Comparison of ENCODE assay signal across 8 mouse cellular contexts in the genomic region with DNA sequence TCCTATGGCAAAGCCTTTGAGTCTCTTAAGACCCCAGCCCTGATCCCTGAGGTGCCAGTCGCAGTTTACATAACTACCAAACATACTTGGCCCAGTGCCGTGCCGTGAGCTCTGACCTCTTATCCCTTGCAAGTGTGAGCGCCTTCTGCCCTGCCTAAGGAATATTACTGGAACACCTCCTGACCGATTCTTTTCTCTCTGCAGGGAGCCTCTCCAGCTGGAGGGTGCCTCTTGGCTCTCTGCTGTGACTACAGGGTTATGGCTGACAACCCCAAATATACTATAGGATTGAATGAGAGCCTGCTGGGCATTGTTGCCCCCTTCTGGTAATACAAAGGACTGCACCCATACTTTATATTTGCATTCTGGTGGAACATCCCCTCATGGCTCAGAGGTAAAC. TPM values are rescaled to one million over a fixed set of nuclear protein-coding genes. Genes with fewer than 3 reads are reported as not detected.
DNase-seq lines count a peak whose midpoint lies in the region; ATAC-seq and TF ChIP-seq lines count a peak whose summit lies in the region.

No protein-coding gene starts in this region.

- ATAC-seq in heart, postnatal 0 days (ENCODE audit: insufficient read depth, low read depth): peak; percentile 33; the same call in 1 of the 2 replicates
- ATAC-seq in intestine, postnatal 0 days: no peak
- ATAC-seq in stomach, embryonic 14.5 days (ENCODE audit: insufficient number of reproducible peaks, insufficient read depth, low FRiP score, low read depth): 0 out of 2 replicates have a peak, but pooled peaks have one; percentile 28

- H3K4me2 ChIP-seq in heart, postnatal 0 days (ENCODE audit: low read depth, low read length): no peak overlapping the region
- no peak overlapping the region for H3K4me2 ChIP-seq in intestine, postnatal 0 days (replicated peaks; ENCODE audit: low read depth)
- no peak overlapping the region for H3K4me2 ChIP-seq in stomach, embryonic 14.5 days (replicated peaks; ENCODE audit: low read depth, low read length)

- no peak for TF ChIP-seq EP300 in heart, postnatal 0 days (IDR thresholded peaks at IDR 0.05; ENCODE audit: low read depth)

- no peak overlapping the region for H3K4me3 ChIP-seq in heart, postnatal 0 days (ENCODE audit: low read depth, low read length)
- H3K4me3 ChIP-seq in embryonic facial prominence, embryonic 10.5 days: no peak overlapping the region
- no peak overlapping the region for H3K4me3 ChIP-seq in intestine, postnatal 0 days (ENCODE audit: low read depth, low read length)
- no peak overlapping the region for H3K4me3 ChIP-seq in stomach, embryonic 14.5 days (ENCODE audit: low read depth, low read length)

- no peak overlapping the region for H3K9ac ChIP-seq in heart, postnatal 0 days (replicated peaks; ENCODE audit: low read depth, low read length)
- no peak overlapping the region for H3K9ac ChIP-seq in intestine, postnatal 0 days (ENCODE audit: low read depth, low read length)
- H3K9ac ChIP-seq in stomach, embryonic 14.5 days (replicated peaks; ENCODE audit: low read depth, low read length): no peak overlapping the region

- H3K4me1 ChIP-seq in heart, postnatal 0 days (ENCODE audit: control insufficient read depth, insufficient read depth): no peaks in the 10 kb centered on the region
- H3K4me1 ChIP-seq in embryonic facial prominence, embryonic 10.5 days: no peaks in the 10 kb centered on the region
- H3K4me1 ChIP-seq in intestine, postnatal 0 days (replicated peaks; ENCODE audit: control insufficient read depth, insufficient read depth, low read length): no peaks in the 10 kb centered on the region
- H3K4me1 ChIP-seq in stomach, embryonic 14.5 days (ENCODE audit: control insufficient read depth, insufficient read depth, low read length): no peaks in the 10 kb centered on the region

- no peaks in the 10 kb centered on the region for H3K9me3 ChIP-seq in heart, postnatal 0 days (replicated peaks; ENCODE audit: control insufficient read depth, low read length)
- H3K9me3 ChIP-seq in embryonic facial prominence, embryonic 10.5 days: no peaks in the 10 kb centered on the region
- no peaks in the 10 kb centered on the region for H3K9me3 ChIP-seq in intestine, postnatal 0 days (ENCODE audit: control insufficient read depth)
- H3K9me3 ChIP-seq in stomach, embryonic 14.5 days (ENCODE audit: control insufficient read depth, low read depth, low read length): no peaks in the 10 kb centered on the region

- DNase-seq in heart, postnatal 0 days (ENCODE audit: low spot score): no peak
- no peak for DNase-seq in heart, postnatal 36 days
- DNase-seq in NIH3T3 (ENCODE audit: low read depth): peak; percentile 81
- DNase-seq in embryonic facial prominence, embryonic 10.5 days (ENCODE audit: low spot score): peak; percentile 24
- DNase-seq in lung, postnatal 36 days: peak; percentile 70
- no peak for DNase-seq in urinary bladder, postnatal 14 days (ENCODE audit: low spot score)

- 79% methylated on average over 5 of the region's 5 CpGs for WGBS in heart, postnatal 0 days
- 76% methylated on average over 5 of the region's 5 CpGs for WGBS in embryonic facial prominence, embryonic 10.5 days
- 73% methylated on average over 5 of the region's 5 CpGs for WGBS in intestine, postnatal 0 days
- 73% methylated on average over 5 of the region's 5 CpGs for WGBS in stomach, embryonic 14.5 days

- peaks cover 84% of the 10 kb centered on the region for H3K36me3 ChIP-seq in heart, postnatal 0 days (replicated peaks; ENCODE audit: control insufficient read depth, insufficient read depth, low read length)
- peaks cover 96% of the 10 kb centered on the region for H3K36me3 ChIP-seq in embryonic facial prominence, embryonic 10.5 days (replicated peaks)
- H3K36me3 ChIP-seq in intestine, postnatal 0 days (ENCODE audit: control insufficient read depth, insufficient read depth): peaks cover 74% of the 10 kb centered on the region
- H3K36me3 ChIP-seq in stomach, embryonic 14.5 days (ENCODE audit: control insufficient read depth, insufficient read depth, low read length): peaks cover 43% of the 10 kb centered on the region

- peak; percentile 76 for TF ChIP-seq CTCF in heart, postnatal 0 days (IDR thresholded peaks at IDR 0.05; ENCODE audit: low read depth)
- TF ChIP-seq CTCF in intestine, postnatal 0 days (IDR thresholded peaks at IDR 0.05; ENCODE audit: low read depth): peak; percentile 85

- no peak overlapping the region for H3K27ac ChIP-seq in heart, postnatal 0 days (ENCODE audit: low read depth)
- H3K27ac ChIP-seq in embryonic facial prominence, embryonic 10.5 days (replicated peaks): no peak overlapping the region
- no peak overlapping the region for H3K27ac ChIP-seq in intestine, postnatal 0 days (ENCODE audit: low read depth, low read length)
- no peak overlapping the region for H3K27ac ChIP-seq in stomach, embryonic 14.5 days (ENCODE audit: low read length)

- intact Hi-C loops in heart, postnatal 36 days (cut with DNase I): loop anchor here (5.0 kb wide), 1 partner anchor 265 kb away; no protein-coding TSS in a partner anchor

- no peaks in the 10 kb centered on the region for H3K27me3 ChIP-seq in heart, postnatal 0 days (ENCODE audit: control insufficient read depth, insufficient read depth, low read length)
- no peaks in the 10 kb centered on the region for H3K27me3 ChIP-seq in embryonic facial prominence, embryonic 10.5 days (replicated peaks; ENCODE audit: low read depth, poor library complexity, severe bottlenecking)
- H3K27me3 ChIP-seq in intestine, postnatal 0 days (replicated peaks; ENCODE audit: control insufficient read depth, insufficient read depth, low read length): no peaks in the 10 kb centered on the region
- H3K27me3 ChIP-seq in stomach, embryonic 14.5 days (ENCODE audit: control insufficient read depth, insufficient read depth, low read length): no peaks in the 10 kb centered on the region

RNA-seq across cellular contexts. Expression of a gene that starts 5.9 kb away (rescaled TPM):
- 1.9 and 4.5 TPM in 2 replicates for total RNA-seq in heart, postnatal 0 days (2014; rRNA removed; ENCODE audit: low replicate concordance)
- 0.36 and 0.44 TPM in 2 replicates for polyA plus RNA-seq in heart, postnatal 0 days (2015; fragmentation: Nextera tagmentation; extraction: Ambion mirVana)
- 1 to 10 TPM; 1.1 to 1.4 TPM for total RNA-seq in heart, postnatal 36 days (2021)
- 2.5 and 3.6 TPM in 2 replicates for polyA plus RNA-seq in embryonic facial prominence, embryonic 10.5 days (2016; fragmentation: Nextera tagmentation; extraction: Ambion mirVana)
- polyA plus RNA-seq in intestine, postnatal 0 days (2015; fragmentation: Nextera tagmentation; extraction: Ambion mirVana): 0.73 and 0.80 TPM in 2 replicates
- 2.6 and 3.1 TPM in 2 replicates for polyA plus RNA-seq in stomach, embryonic 14.5 days (2014; fragmentation: Nextera tagmentation; extraction: Ambion mirVana)

RNA-seq across cellular contexts. Expression of a gene that starts 10.6 kb away (rescaled TPM):
- total RNA-seq in heart, postnatal 0 days (2014; rRNA removed; ENCODE audit: low replicate concordance): 440 and 624 TPM in 2 replicates
- polyA plus RNA-seq in heart, postnatal 0 days (2015; fragmentation: Nextera tagmentation; extraction: Ambion mirVana): 595 and 640 TPM in 2 replicates
- total RNA-seq in heart, postnatal 36 days (2021): 100 to 1,000 TPM; 511 to 548 TPM
- 86.2 and 89.0 TPM in 2 replicates for polyA plus RNA-seq in embryonic facial prominence, embryonic 10.5 days (2016; fragmentation: Nextera tagmentation; extraction: Ambion mirVana)
- polyA plus RNA-seq in intestine, postnatal 0 days (2015; fragmentation: Nextera tagmentation; extraction: Ambion mirVana): 96.4 and 106 TPM in 2 replicates
- polyA plus RNA-seq in stomach, embryonic 14.5 days (2014; fragmentation: Nextera tagmentation; extraction: Ambion mirVana): 98.1 and 112 TPM in 2 replicates

RNA-seq across cellular contexts. Expression of a gene that starts 22.7 kb away (rescaled TPM):
- 123 and 174 TPM in 2 replicates for total RNA-seq in heart, postnatal 0 days (2014; rRNA removed; ENCODE audit: low replicate concordance)
- 127 and 135 TPM in 2 replicates for polyA plus RNA-seq in heart, postnatal 0 days (2015; fragmentation: Nextera tagmentation; extraction: Ambion mirVana)
- total RNA-seq in heart, postnatal 36 days (2021): 10 to 100 TPM; 58.4 to 61.6 TPM
- polyA plus RNA-seq in embryonic facial prominence, embryonic 10.5 days (2016; fragmentation: Nextera tagmentation; extraction: Ambion mirVana): 471 and 476 TPM in 2 replicates
- 111 and 114 TPM in 2 replicates for polyA plus RNA-seq in intestine, postnatal 0 days (2015; fragmentation: Nextera tagmentation; extraction: Ambion mirVana)
- 254 and 265 TPM in 2 replicates for polyA plus RNA-seq in stomach, embryonic 14.5 days (2014; fragmentation: Nextera tagmentation; extraction: Ambion mirVana)

RNA-seq across cellular contexts. Expression of a gene that starts 33.1 kb away (rescaled TPM):
- total RNA-seq in heart, postnatal 0 days (2014; rRNA removed; ENCODE audit: low replicate concordance): 19.6 and 20.6 TPM in 2 replicates
- 14.0 and 17.8 TPM in 2 replicates for polyA plus RNA-seq in heart, postnatal 0 days (2015; fragmentation: Nextera tagmentation; extraction: Ambion mirVana)
- total RNA-seq in heart, postnatal 36 days (2021): 10 to 100 TPM; 11.0 to 12.4 TPM
- polyA plus RNA-seq in embryonic facial prominence, embryonic 10.5 days (2016; fragmentation: Nextera tagmentation; extraction: Ambion mirVana): 35.5 and 36.6 TPM in 2 replicates
- polyA plus RNA-seq in intestine, postnatal 0 days (2015; fragmentation: Nextera tagmentation; extraction: Ambion mirVana): 5.0 and 5.2 TPM in 2 replicates
- 25.1 and 28.5 TPM in 2 replicates for polyA plus RNA-seq in stomach, embryonic 14.5 days (2014; fragmentation: Nextera tagmentation; extraction: Ambion mirVana)

RNA-seq across cellular contexts. Expression of a gene that starts 33.2 kb away (rescaled TPM):
- total RNA-seq in heart, postnatal 0 days (2014; rRNA removed; ENCODE audit: low replicate concordance): 48.4 and 62.3 TPM in 2 replicates
- polyA plus RNA-seq in heart, postnatal 0 days (2015; fragmentation: Nextera tagmentation; extraction: Ambion mirVana): 65.8 and 70.6 TPM in 2 replicates
- total RNA-seq in heart, postnatal 36 days (2021): 10 to 100 TPM; 39.1 to 41.9 TPM
- polyA plus RNA-seq in embryonic facial prominence, embryonic 10.5 days (2016; fragmentation: Nextera tagmentation; extraction: Ambion mirVana): 71.0 and 72.8 TPM in 2 replicates
- 64.5 and 69.4 TPM in 2 replicates for polyA plus RNA-seq in intestine, postnatal 0 days (2015; fragmentation: Nextera tagmentation; extraction: Ambion mirVana)
- 51.7 and 57.0 TPM in 2 replicates for polyA plus RNA-seq in stomach, embryonic 14.5 days (2014; fragmentation: Nextera tagmentation; extraction: Ambion mirVana)

Comparison
In these comparisons a context has a peak if more than half of its experiments do, and no peak if none do; other contexts are left out.
1. DNase-seq: peak in NIH3T3 (single experiment), embryonic facial prominence, embryonic 10.5 days (single experiment) and lung, postnatal 36 days (single experiment); none in heart, postnatal 0 days (single experiment), heart, postnatal 36 days (0 of 2) and urinary bladder, postnatal 14 days (single experiment).